Mouse (Mus musculus) kidney, adult 8-10 months (tissue): Measurements from ENCODE around the gene Lrp2.

ENCODE experiments used
- DNase-seq, 2 experiments: peaks; one replicate each; pipeline ENCODE4 v3.0.0; 2022

Lrp2 gene

GRCm38 (mm10) chr2:69493130-69493529 lies 92.7 kb downstream of the Lrp2 start:
- DNase-seq = no peak

GRCm38 (mm10) chr2:69480965-69481364 lies 104.9 kb downstream of the Lrp2 start:
- DNase-seq = no peak

- DNase-seq = no peak
These were observed 106.0 kb downstream of the Lrp2 start for GRCm38 (mm10) chr2:69479859-69480258.

GRCm38 (mm10) chr2:69476901-69477300 lies 109.0 kb downstream of the Lrp2 start:
- no peak for DNase-seq

GRCm38 (mm10) chr2:69475177-69475576 lies 110.7 kb downstream of the Lrp2 start:
- no peak for DNase-seq

GRCm38 (mm10) chr2:69471837-69472236 lies 114.0 kb downstream of the Lrp2 start:
- DNase-seq = no peak

GRCm38 (mm10) chr2:69463609-69464008 lies 122.3 kb downstream of the Lrp2 start:
- DNase-seq = no peak

- DNase-seq = no peak
These were observed 126.4 kb downstream of the Lrp2 start for GRCm38 (mm10) chr2:69459481-69459880.

GRCm38 (mm10) chr2:69451128-69451527 lies 134.7 kb downstream of the Lrp2 start:
- DNase-seq = no peak

GRCm38 (mm10) chr2:69448581-69448980 lies 137.3 kb downstream of the Lrp2 start:
- DNase-seq = peak; percentile 41 to 56

- peak in 1 of 2 experiments; percentile 42 for DNase-seq
These were observed 139.9 kb downstream of the Lrp2 start for GRCm38 (mm10) chr2:69445896-69446472.

- no peak for DNase-seq
These were observed 144.2 kb downstream of the Lrp2 start for GRCm38 (mm10) chr2:69441656-69442055.

- DNase-seq = peak; percentile 49 to 75
These were observed 157.7 kb downstream of the Lrp2 start for GRCm38 (mm10) chr2:69428116-69428515.

- no peak for DNase-seq
These were observed 158.7 kb downstream of the Lrp2 start for GRCm38 (mm10) chr2:69427141-69427540.

- no peak for DNase-seq
These were observed 159.8 kb downstream of the Lrp2 start for GRCm38 (mm10) chr2:69426081-69426480.

- DNase-seq = no peak
These were observed 161.0 kb downstream of the Lrp2 start for GRCm38 (mm10) chr2:69424829-69425228.

GRCm38 (mm10) chr2:69418294-69418881 lies 167.5 kb downstream of the Lrp2 start:
- no peak for DNase-seq

- no peak for DNase-seq
These were observed 170.8 kb downstream of the Lrp2 start for GRCm38 (mm10) chr2:69415070-69415469.

GRCm38 (mm10) chr2:69414539-69414938 lies 171.3 kb downstream of the Lrp2 start:
- DNase-seq = no peak

- no peak for DNase-seq
These were observed 180.2 kb downstream of the Lrp2 start for GRCm38 (mm10) chr2:69405692-69406091.

- DNase-seq = no peak
These were observed 183.6 kb downstream of the Lrp2 start for GRCm38 (mm10) chr2:69402309-69402708.

GRCm38 (mm10) chr2:69401891-69402290 lies 184.0 kb downstream of the Lrp2 start:
- no peak for DNase-seq

- peak in 1 of 2 experiments; percentile 39 for DNase-seq
These were observed 184.8 kb downstream of the Lrp2 start for GRCm38 (mm10) chr2:69400866-69401604.

GRCm38 (mm10) chr2:69396760-69397435 lies 189.0 kb downstream of the Lrp2 start:
- DNase-seq = no peak
